Mouse (Mus musculus) thymus, postnatal 25 days (tissue): ENCODE measurements around the gene Pafah2.
A peak's percentile ranks its signal among the peaks of the same experiment; 100 is the strongest.
"Not testable (repeated sequence)": the region's sequence is repeated elsewhere in the genome, so short reads cannot be mapped to it uniquely, and the experiment has no call there.

Experiments used
- DNase-seq: peaks from one replicate; pipeline ENCODE4 v3.0.0; 2022

Pafah2 gene

GRCm38 (mm10) chr4:134373295-134373694 is 22.8 kb upstream of the Pafah2 start:
- no peak for DNase-seq

- no peak for DNase-seq
Observed at GRCm38 (mm10) chr4:134374306-134374705, 21.8 kb upstream of the Pafah2 start.

- DNase-seq: no peak
Observed at GRCm38 (mm10) chr4:134378089-134378615, 18.0 kb upstream of the Pafah2 start.

DNA sequence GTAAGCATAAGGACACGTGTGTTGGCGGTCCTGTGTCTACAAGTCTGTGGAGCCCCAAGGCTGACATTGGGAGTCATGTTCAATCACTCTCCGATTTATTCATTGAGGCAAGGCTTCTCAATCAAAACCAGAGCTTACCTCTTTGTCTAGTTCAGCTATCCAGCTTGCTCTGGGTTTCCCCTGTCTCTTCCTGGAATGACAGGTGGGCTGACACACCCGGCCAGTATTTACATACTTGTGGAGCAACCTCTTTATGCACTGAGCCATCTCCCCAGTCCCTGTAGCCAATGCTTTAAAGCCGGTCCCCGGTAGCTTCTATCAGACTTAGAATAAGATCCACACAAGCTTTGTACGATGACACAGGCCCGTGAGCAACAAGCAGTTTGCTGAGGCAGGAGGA is 16.6 kb upstream of the Pafah2 start:
- DNase-seq: no peak

DNA sequence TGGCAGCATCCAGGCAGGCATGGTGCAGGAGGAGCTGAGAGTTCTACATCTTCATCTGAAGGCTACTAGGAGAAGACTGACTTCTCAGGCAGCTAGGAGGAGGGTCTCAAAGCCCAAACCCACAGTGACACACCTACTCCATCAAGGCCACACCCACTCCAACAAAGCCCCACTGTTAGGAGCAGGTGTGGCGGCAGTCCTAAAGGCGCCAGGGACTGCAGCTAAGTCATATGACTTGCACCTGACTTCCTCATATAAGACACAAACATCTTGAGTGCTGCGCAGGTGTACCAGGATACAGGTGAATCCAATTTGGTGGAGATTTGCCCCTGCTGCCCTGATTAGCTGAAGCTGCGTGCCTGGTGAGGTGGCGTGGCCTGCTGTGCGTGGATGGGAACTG is 12.4 kb upstream of the Pafah2 start, which contains the start of gene Extl1:
Gene Extl1 (minus strand): TSS at position 101 of the 400 bp plus-strand sequence.
- not testable (repeated sequence) for DNase-seq

- DNase-seq: peak; percentile 46
Observed at GRCm38 (mm10) chr4:134387268-134387667, 8.9 kb upstream of the Pafah2 start.

GRCm38 (mm10) chr4:134388397-134388796 is 7.7 kb upstream of the Pafah2 start:
- DNase-seq: peak; percentile 72

DNA sequence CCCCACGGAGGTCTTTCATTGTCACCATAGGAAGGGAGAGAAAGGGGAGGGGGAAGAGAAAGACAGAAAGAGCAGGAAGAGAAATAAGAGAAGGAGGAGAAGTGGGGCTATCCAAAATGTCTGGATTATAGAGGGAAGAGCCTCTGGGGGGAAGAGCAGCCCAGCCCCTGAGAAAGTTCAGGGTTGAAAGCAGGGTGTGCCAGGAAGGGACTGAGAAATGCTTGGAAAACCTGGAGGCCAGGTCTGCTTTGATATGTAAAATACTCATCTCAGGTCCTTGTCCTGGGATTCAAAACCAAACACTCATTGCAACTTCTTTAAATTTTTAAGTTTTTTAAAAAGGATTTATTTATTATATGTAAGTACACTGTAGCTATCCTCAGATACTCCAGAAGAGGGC is 4.5 kb upstream of the Pafah2 start:
- no peak for DNase-seq

GRCm38 (mm10) chr4:134392595-134392994 is 3.5 kb upstream of the Pafah2 start:
- peak; percentile 36 for DNase-seq

GRCm38 (mm10) chr4:134393026-134393425 is 3.1 kb upstream of the Pafah2 start:
- DNase-seq: peak; percentile 28

- no peak for DNase-seq
Observed at GRCm38 (mm10) chr4:134395142-134395541, 978 bp upstream of the Pafah2 start.

- DNase-seq: no peak
Observed at GRCm38 (mm10) chr4:134397121-134397520, 1.0 kb downstream of the Pafah2 start.

- no peak for DNase-seq
Observed at GRCm38 (mm10) chr4:134397732-134398131, 1.6 kb downstream of the Pafah2 start.

GRCm38 (mm10) chr4:134400206-134400605 is 4.1 kb downstream of the Pafah2 start:
- no peak for DNase-seq

- peak; percentile 83 for DNase-seq
Observed at GRCm38 (mm10) chr4:134401181-134401661, 5.1 kb downstream of the Pafah2 start.

- DNase-seq: no peak
Observed at GRCm38 (mm10) chr4:134401856-134402570, 5.9 kb downstream of the Pafah2 start.

DNA sequence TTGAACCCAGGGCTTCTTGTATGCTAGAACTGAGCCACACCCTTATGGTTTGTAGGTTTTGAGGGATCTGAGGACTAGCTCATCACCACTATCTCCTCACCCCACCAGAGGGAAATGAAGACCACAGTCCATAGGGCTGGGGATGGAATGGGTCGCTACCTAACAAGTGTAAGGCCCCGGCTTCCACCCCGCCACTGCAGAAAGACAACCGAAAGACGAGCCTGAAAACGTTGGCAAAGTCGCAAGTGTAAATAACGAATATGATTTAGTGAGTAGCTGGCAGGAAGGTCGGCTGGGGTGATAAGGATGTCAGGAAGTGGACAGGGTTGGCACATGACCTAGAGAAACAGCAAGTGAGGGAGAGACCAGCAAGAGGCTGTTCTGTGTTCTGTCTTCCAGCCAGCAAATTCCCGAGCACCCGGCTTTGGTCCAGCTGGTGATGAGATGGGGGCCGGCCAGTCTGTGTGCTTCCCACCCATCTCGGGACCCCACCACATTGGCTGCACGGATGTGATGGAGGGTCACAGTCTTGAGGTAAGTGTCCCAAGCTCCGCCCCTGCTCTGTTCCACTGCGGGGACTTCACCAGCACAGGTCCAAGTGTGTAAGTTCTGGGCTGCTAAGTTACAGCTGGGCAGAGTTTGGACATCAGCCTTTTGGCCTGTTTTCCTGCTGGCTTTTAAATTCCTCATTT is 6.6 kb downstream of the Pafah2 start:
- DNase-seq: no peak

DNA sequence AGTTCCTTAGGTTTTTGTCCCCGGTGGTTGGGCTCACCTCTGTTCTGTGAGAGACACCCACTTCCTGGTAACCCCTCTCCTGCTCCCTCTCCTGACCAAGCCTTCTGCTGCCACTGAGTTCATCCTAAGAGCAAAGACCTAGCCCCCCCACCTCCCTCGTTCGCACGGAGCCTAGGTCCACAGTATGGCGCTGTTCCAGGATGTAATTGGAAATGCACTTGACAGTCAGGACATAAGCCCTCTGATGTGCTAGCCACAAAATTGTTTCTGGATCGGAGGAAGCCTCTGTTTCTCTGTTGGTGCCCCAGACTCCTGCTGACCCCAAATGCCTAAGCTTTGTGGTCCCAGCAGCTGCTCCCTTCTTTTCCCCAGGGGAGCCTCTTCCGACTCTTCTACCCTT is 7.6 kb downstream of the Pafah2 start:
- no peak for DNase-seq

DNA sequence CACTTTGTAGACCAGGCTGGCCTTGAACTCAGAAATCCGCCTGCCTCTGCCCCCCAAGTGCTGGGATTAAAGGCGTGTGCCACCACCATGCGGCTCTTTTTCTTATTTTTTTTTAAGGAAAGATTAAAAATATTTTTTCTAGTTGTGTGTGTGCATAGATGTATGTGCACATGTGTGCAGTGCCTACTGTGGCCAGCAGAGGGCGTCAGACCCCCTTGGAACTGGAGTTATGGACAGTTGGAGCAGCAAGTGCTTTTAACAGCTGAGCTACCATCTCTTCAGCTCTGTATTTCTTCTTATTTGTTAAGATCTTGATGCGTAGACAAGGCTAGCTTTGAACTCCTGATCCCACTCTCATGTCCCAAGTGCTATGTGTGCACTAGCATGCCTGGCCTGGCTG is 13.2 kb downstream of the Pafah2 start:
- DNase-seq: peak; percentile 47

- no peak for DNase-seq
Observed at GRCm38 (mm10) chr4:134416177-134416576, 20.1 kb downstream of the Pafah2 start.

DNA sequence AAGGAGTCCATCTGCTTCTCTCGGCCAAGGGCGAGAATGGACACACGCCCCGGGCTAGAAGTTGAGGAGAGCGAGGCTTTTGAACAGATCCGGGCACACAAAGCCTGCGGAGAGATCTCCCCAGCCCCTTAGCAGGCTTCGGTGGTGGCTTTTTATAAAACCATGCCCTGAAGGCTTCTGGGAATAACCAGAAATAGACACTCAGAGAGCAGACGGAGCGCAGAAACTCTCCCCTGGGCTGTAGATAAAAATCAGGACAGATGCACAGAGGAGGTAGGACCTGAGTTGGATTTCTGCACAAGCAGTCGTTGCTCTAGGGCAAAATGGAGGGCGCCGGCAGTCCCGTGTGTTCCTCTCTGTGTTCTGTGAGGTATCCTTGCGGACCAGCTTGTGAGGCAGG is 20.5 kb downstream of the Pafah2 start:
- no peak for DNase-seq

GRCm38 (mm10) chr4:134417111-134417510 is 21.0 kb downstream of the Pafah2 start:
- no peak for DNase-seq

DNA sequence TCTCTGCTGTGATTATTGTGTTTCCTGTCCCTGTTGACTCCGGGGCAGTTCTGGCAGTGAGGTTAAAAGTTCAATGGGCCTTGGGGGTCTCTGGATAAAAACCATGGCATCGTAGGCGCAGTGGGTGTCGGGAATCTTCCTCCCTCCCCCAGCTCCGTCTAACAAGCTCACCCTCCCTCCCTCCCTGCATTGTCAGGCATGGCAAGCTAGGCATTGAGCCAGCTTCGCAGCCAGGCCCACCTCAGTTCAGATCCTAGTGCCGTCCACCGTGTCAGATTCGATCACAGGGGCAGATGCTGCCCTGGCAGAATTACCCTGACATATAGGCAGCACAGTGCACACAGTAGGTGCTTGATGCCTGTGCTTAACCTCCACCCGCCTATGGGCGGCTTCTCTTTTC is 25.9 kb downstream of the Pafah2 start:
- no peak for DNase-seq

DNA sequence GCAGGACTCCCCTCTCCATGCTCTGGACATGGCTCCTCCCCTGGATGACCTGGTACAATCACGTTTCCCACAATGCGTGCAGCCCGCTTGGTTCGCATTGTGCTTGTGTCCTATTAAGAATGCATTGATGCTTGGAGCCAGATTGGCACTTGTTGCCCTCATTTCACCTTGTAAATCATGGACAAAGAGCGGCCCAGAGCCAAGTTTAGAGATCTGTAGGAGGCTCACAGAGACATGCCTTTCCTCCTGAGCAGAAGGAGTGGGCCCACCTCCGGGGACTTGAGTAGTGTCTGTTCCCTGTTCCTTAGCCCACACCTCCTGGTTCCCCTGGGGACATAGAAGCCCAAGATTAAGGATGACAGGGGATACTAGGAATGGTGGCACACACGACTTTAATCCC is 27.8 kb downstream of the Pafah2 start:
- DNase-seq: no peak
